Mouse (Mus musculus): ENCODE results near the gene Clec2h.

DNA sequence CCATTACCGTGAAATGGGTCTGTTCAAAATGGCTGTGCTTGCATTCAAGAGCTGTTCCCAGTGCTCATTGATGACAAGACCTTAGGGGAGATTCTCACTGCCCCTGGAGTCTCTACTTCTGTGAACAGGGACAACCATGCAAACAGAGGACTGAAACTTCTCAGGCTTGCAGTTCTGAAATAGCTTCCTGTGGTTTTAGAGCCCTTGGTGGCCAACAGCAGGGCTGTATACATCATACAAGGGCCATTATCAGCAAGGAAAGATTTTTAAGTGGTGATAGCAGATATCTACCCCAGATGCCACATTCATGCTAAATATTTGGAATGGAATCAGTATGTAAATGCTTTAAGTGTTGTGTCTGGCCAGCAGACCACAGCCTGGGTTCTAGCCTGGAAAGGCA, 9.2 kb upstream of the Clec2h start:
- no peak for TF ChIP-seq CTCF (IDR thresholded peaks at IDR 0.05; ENCODE audit: low read depth, low read length)
- no peak for TF ChIP-seq TAL1 (conservative IDR thresholded peaks at IDR 0.05; ENCODE audit: low read depth, low read length)
- no peak for TF ChIP-seq GATA1 (IDR thresholded peaks at IDR 0.05; ENCODE audit: borderline replicate concordance, low read length)
- TF ChIP-seq GATA2 (IDR thresholded peaks at IDR 0.05; ENCODE audit: borderline replicate concordance, low read depth, low read length), result no peak

Measured in G1E (cell line).